Mouse (Mus musculus): ENCODE results near the gene Pdyn. TPM values are rescaled to one million over a fixed set of nuclear protein-coding genes. Genes with fewer than 3 reads are reported as not detected.

Pdyn gene
- polyA plus RNA-seq, 1 experiment from 2014 or later, result not detected

DNA sequence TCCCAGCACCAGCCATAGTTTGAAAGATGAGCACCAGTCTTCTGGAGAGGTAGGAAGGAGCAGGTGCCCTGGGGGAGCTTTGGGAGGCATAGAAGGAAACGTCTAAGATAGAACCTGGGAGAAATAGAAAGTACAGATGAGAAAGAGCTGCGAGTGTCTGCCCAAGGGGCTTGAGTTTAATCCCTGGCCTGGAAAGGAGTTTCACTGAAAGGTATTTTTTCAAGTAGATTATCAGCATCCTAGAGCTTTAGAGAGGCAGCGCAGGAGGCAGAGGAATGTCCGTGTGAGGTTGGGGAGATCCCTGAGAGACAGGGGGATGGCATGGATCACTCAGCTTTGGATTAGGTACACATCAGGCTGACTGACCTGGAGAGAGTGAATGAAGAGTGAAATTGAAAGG is 27.7 kb downstream of the Pdyn start:
- Histone ChIP-seq H3K4me2 (replicated peaks; ENCODE audit: low read depth, low read length) (no peak overlapping the region), H3K27me3 (ENCODE audit: control insufficient read depth, insufficient read depth, low read length) (no peaks in the 10 kb centered on the region), H3K9me3 (ENCODE audit: control insufficient read depth, low read depth, low read length) (no peaks in the 10 kb centered on the region), H3K36me3 (ENCODE audit: control insufficient read depth, insufficient read depth, low read length) (no peaks in the 10 kb centered on the region), H3K4me3 (ENCODE audit: low read depth, low read length) (no peak overlapping the region), H3K4me1 (ENCODE audit: control insufficient read depth, insufficient read depth, low read length) (no peaks in the 10 kb centered on the region), H3K27ac (ENCODE audit: low read length) (no peak overlapping the region), H3K9ac (replicated peaks; ENCODE audit: low read depth, low read length) (no peak overlapping the region)
- WGBS, result 78% methylated on average over 4 of the region's 4 CpGs
- ATAC-seq (ENCODE audit: insufficient number of reproducible peaks, insufficient read depth, low FRiP score, low read depth), result no peak

DNA sequence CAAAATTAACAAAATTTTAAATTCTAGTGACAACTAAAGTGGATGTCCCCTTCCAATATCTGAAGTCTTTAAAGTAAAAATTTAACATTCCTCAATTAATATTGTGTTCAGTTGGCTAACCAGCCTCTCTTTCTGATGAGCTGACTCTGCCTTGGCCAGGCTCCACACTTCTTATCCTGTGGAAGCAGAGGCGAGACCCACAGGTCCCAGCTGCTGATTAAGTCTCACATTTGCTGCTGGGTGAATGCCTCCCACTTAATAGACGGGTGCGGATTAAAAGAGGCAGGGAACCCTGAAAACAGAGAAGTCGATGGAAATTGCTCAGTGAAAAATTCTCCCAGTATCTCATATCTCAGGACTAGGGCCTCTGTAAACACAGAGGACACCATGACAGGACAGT is 37.2 kb downstream of the Pdyn start:
- Histone ChIP-seq H3K9me3 (ENCODE audit: control insufficient read depth, low read depth, low read length) (no peaks in the 10 kb centered on the region), H3K4me3 (ENCODE audit: low read depth, low read length) (no peak overlapping the region), H3K27me3 (ENCODE audit: control insufficient read depth, insufficient read depth, low read length) (no peaks in the 10 kb centered on the region), H3K27ac (ENCODE audit: low read length) (no peak overlapping the region), H3K36me3 (ENCODE audit: control insufficient read depth, insufficient read depth, low read length) (no peaks in the 10 kb centered on the region), H3K4me1 (ENCODE audit: control insufficient read depth, insufficient read depth, low read length) (no peaks in the 10 kb centered on the region), H3K4me2 (replicated peaks; ENCODE audit: low read depth, low read length) (no peak overlapping the region), H3K9ac (replicated peaks; ENCODE audit: low read depth, low read length) (no peak overlapping the region)
- no peak for ATAC-seq (ENCODE audit: insufficient number of reproducible peaks, insufficient read depth, low FRiP score, low read depth)
- 65% methylated on average over 4 of the region's 4 CpGs for WGBS

DNA sequence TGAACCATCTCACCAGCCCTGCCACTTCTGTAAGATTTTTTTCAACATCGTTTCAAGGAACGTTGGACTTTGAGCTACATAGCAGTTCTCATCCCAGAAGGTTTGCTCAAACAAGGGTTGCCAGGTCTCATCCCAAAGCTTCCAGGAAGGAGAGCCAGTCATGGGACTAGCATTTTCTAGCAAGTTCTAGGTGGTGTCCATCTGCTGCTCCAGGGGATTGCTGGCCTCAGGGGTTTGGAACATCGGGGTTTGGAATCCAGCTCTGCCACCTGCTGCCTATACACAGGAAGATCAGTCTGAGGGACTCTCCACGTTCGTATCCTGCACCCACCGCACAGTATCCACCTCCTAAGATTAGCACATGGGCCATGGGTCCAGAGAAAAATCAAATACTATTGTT is 39.6 kb downstream of the Pdyn start:
- H3K36me3 ChIP-seq (ENCODE audit: control insufficient read depth, insufficient read depth, low read length), result no peaks in the 10 kb centered on the region
- H3K9me3 ChIP-seq (ENCODE audit: control insufficient read depth, low read depth, low read length), result no peaks in the 10 kb centered on the region
- no peak overlapping the region for H3K4me3 ChIP-seq (ENCODE audit: low read depth, low read length)
- H3K9ac ChIP-seq (replicated peaks; ENCODE audit: low read depth, low read length), result no peak overlapping the region
- no peak overlapping the region for H3K27ac ChIP-seq (ENCODE audit: low read length)
- H3K27me3 ChIP-seq (ENCODE audit: control insufficient read depth, insufficient read depth, low read length), result no peaks in the 10 kb centered on the region
- 63% methylated on average over 6 of the region's 6 CpGs for WGBS
- no peak for ATAC-seq (ENCODE audit: insufficient number of reproducible peaks, insufficient read depth, low FRiP score, low read depth)
- H3K4me1 ChIP-seq (ENCODE audit: control insufficient read depth, insufficient read depth, low read length), result no peaks in the 10 kb centered on the region
- H3K4me2 ChIP-seq (replicated peaks; ENCODE audit: low read depth, low read length), result no peak overlapping the region

DNA sequence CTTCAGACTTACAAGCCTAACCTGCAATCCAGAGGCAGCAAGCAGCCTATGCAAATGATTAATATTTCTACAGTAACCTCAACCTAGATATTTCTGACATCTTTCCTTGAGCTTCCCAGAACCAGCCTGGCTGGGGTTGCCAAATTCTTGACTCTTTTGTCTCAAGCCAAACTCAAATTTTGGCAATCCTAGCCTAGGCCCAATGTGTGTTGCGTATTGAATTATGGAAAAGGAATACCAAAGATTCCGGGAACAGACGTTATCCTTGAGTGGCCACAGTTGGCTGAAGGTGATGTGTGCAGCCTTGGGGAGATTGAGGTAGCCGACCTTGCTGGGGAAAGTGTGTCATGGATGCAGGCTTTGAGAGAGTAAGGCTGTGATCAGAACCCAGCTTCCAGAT is 40.8 kb downstream of the Pdyn start:
- no peak for ATAC-seq (ENCODE audit: insufficient number of reproducible peaks, insufficient read depth, low FRiP score, low read depth)
- 79% methylated on average over 4 of the region's 4 CpGs for WGBS
- Histone ChIP-seq H3K9ac (replicated peaks; ENCODE audit: low read depth, low read length) (no peak overlapping the region), H3K27ac (ENCODE audit: low read length) (no peak overlapping the region), H3K9me3 (ENCODE audit: control insufficient read depth, low read depth, low read length) (no peaks in the 10 kb centered on the region), H3K4me3 (ENCODE audit: low read depth, low read length) (no peak overlapping the region), H3K36me3 (ENCODE audit: control insufficient read depth, insufficient read depth, low read length) (no peaks in the 10 kb centered on the region), H3K4me2 (replicated peaks; ENCODE audit: low read depth, low read length) (no peak overlapping the region), H3K4me1 (ENCODE audit: control insufficient read depth, insufficient read depth, low read length) (no peaks in the 10 kb centered on the region), H3K27me3 (ENCODE audit: control insufficient read depth, insufficient read depth, low read length) (no peaks in the 10 kb centered on the region)

DNA sequence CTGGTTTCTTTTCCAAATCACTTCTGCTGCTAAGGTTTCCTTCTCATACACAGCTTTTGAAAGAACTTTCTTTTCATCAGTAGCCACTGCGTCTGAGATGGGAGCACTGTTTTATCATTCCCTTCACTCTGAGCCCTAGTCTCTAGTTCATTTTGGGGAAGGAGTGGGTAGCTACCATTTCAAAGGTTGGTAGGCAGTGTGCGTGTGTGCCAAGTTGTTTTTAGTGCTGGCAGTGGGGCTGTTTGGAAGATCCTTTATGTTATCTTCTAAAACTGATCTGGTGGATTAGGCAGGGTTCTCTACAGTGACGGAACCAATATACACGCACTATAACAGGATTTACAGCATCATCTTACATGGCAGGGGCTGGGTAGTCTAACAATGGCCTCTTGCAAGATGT is 44.6 kb downstream of the Pdyn start:
- Histone ChIP-seq H3K9me3 (ENCODE audit: control insufficient read depth, low read depth, low read length) (no peaks in the 10 kb centered on the region), H3K4me1 (ENCODE audit: control insufficient read depth, insufficient read depth, low read length) (no peaks in the 10 kb centered on the region), H3K27ac (ENCODE audit: low read length) (no peak overlapping the region), H3K27me3 (ENCODE audit: control insufficient read depth, insufficient read depth, low read length) (no peaks in the 10 kb centered on the region), H3K36me3 (ENCODE audit: control insufficient read depth, insufficient read depth, low read length) (no peaks in the 10 kb centered on the region), H3K9ac (replicated peaks; ENCODE audit: low read depth, low read length) (no peak overlapping the region), H3K4me2 (replicated peaks; ENCODE audit: low read depth, low read length) (no peak overlapping the region), H3K4me3 (ENCODE audit: low read depth, low read length) (no peak overlapping the region)
- WGBS, result 90% methylated on average over 4 of the region's 4 CpGs
- no peak for ATAC-seq (ENCODE audit: insufficient number of reproducible peaks, insufficient read depth, low FRiP score, low read depth)

DNA sequence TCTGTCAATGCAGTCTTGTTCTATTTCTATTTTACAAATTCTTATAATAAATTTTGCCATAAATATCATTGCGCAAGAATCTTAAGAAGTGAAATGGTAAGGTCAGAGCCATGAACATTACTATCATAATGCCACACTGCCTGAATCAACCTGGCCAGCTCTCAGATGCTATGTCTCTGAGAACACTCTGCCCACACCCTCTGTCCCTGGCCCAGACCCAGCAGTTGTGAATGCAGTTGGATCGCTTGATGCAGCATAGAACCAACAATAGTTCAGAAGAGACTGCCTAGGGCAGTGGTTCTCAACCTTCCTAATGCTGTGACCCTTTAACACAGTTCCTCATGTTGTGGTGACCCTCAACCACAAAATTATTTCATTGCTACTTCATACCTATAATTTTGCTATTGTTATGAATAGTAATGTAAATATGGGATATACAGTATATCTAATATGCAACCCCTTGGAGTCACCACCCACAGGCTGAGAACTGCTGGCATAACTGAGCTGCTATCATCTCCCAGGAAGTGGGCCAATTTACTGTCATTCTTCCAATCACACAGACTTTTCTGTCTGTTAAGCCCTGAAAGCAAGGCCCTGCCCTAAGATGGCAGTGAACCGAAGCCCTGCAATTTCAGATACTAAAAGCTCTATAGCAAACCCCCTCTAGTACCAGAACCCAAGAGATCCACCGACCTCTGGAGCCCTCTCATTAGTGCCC is 45.3 kb downstream of the Pdyn start:
- Histone ChIP-seq H3K9me3 (ENCODE audit: control insufficient read depth, low read depth, low read length) (no peaks in the 10 kb centered on the region), H3K4me3 (ENCODE audit: low read depth, low read length) (no peak overlapping the region), H3K9ac (replicated peaks; ENCODE audit: low read depth, low read length) (no peak overlapping the region), H3K4me2 (replicated peaks; ENCODE audit: low read depth, low read length) (no peak overlapping the region), H3K27ac (ENCODE audit: low read length) (no peak overlapping the region), H3K27me3 (ENCODE audit: control insufficient read depth, insufficient read depth, low read length) (no peaks in the 10 kb centered on the region), H3K36me3 (ENCODE audit: control insufficient read depth, insufficient read depth, low read length) (no peaks in the 10 kb centered on the region), H3K4me1 (ENCODE audit: control insufficient read depth, insufficient read depth, low read length) (no peaks in the 10 kb centered on the region)
- WGBS, result 77% methylated on average over 4 of the region's 4 CpGs
- no peak for ATAC-seq (ENCODE audit: insufficient number of reproducible peaks, insufficient read depth, low FRiP score, low read depth)

DNA sequence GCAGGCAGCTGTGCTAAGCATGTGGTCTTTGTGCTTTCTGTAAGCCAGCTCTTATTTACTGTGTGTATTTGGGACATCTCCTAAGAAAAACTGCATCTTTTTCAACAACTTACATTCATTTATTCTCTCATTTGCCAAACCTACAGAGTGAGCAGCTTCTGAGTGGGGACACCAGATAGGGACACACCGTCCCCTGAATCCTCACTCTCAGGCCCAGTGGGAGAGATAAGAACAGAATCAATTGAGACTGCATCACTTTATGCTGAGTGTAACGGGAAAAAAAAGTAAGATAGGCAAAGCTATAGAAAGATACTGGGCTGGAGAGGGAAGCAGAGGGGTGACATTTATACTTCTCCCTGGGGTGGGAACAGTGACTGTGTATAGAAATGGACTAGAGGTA is 46.0 kb downstream of the Pdyn start:
- H3K36me3 ChIP-seq (ENCODE audit: control insufficient read depth, insufficient read depth, low read length), result no peaks in the 10 kb centered on the region
- no peaks in the 10 kb centered on the region for H3K4me1 ChIP-seq (ENCODE audit: control insufficient read depth, insufficient read depth, low read length)
- WGBS, result 78% methylated on average over 2 of the region's 2 CpGs
- H3K9me3 ChIP-seq (ENCODE audit: control insufficient read depth, low read depth, low read length), result no peaks in the 10 kb centered on the region
- no peaks in the 10 kb centered on the region for H3K27me3 ChIP-seq (ENCODE audit: control insufficient read depth, insufficient read depth, low read length)
- no peak overlapping the region for H3K9ac ChIP-seq (replicated peaks; ENCODE audit: low read depth, low read length)
- no peak overlapping the region for H3K4me3 ChIP-seq (ENCODE audit: low read depth, low read length)
- H3K4me2 ChIP-seq (replicated peaks; ENCODE audit: low read depth, low read length), result no peak overlapping the region
- no peak for ATAC-seq (ENCODE audit: insufficient number of reproducible peaks, insufficient read depth, low FRiP score, low read depth)
- no peak overlapping the region for H3K27ac ChIP-seq (ENCODE audit: low read length)

DNA sequence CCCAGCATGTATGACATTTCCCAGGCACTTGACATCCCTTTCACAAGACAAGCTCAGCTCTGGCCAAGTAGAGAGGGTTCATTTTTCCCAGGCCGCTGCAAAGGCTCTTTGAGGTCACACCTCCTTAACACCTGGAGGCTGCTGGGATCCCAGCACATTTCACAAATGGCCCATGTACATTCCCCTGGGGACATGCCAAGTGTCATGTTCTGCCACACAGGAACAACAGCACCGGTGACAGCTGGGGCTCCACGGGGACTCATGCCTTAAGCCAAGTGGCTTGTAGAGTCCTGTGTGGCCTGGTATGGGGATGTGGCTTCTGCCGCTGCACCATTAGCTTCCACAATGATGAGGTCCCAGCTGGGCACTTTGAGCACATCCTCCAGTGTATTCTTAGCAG is 47.0 kb downstream of the Pdyn start:
- H3K4me3 ChIP-seq (ENCODE audit: low read depth, low read length), result no peak overlapping the region
- no peaks in the 10 kb centered on the region for H3K27me3 ChIP-seq (ENCODE audit: control insufficient read depth, insufficient read depth, low read length)
- WGBS, result 67% methylated on average over 4 of the region's 4 CpGs
- no peaks in the 10 kb centered on the region for H3K36me3 ChIP-seq (ENCODE audit: control insufficient read depth, insufficient read depth, low read length)
- no peaks in the 10 kb centered on the region for H3K4me1 ChIP-seq (ENCODE audit: control insufficient read depth, insufficient read depth, low read length)
- no peak overlapping the region for H3K27ac ChIP-seq (ENCODE audit: low read length)
- H3K9ac ChIP-seq (replicated peaks; ENCODE audit: low read depth, low read length), result no peak overlapping the region
- no peaks in the 10 kb centered on the region for H3K9me3 ChIP-seq (ENCODE audit: control insufficient read depth, low read depth, low read length)
- H3K4me2 ChIP-seq (replicated peaks; ENCODE audit: low read depth, low read length), result no peak overlapping the region
- no peak for ATAC-seq (ENCODE audit: insufficient number of reproducible peaks, insufficient read depth, low FRiP score, low read depth)

Data from stomach, embryonic 14.5 days (tissue).